Mouse (Mus musculus): Measurements from ENCODE around the gene Ubiad1. TPM values are rescaled to one million over a fixed set of nuclear protein-coding genes. Genes with fewer than 3 reads are reported as not detected.

The Ubiad1 gene
- polyA plus RNA-seq (2012; ENCODE audit: insufficient read depth, insufficient read length, missing spikeins): 12.7 and 17.7 TPM in 2 replicates

DNA sequence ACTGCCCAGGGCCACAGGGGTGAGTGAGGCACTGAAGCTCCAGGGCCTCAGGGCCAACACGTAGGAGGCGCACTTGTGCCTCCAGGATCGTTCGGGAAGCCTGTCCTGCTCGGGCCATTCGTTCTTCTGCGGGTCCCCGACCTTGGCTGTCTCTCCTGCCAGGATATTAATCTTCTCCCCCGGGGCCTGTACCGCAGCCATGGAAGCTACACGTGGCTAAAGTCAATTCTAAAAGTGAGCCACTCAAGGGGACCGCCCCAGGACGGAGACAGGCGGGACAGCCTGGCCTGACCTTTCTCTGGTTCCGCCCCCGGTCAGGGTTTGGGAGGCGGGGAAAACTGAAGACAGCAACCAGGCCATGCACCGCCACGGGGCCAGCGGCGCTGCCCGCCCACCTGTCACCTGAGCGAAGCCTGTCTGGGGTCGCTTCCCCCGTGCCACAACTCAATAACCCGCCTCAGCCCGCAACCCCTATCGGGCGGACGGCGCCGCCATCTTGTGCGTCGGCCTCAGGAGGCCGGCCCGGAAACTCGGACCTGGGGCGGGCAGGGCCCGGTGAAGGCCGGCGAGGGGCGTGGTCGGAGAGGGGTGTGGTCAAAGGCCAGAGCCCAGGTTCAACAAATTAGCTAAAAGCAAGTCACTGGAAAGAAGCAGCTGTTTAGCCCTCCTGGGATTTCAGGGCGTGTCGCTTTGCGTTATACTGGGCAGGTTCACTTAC, at the start of gene Ubiad1:
Gene Ubiad1, minus strand, starts transcription at position 522 of the 718 bp plus-strand sequence.
- peak within 1 kb of the TSS; percentile 97 for H3K27ac ChIP-seq (replicated peaks; ENCODE audit: low read depth, low read length)
- peaks cover 8% of the 10 kb centered on the region for H3K4me1 ChIP-seq (ENCODE audit: control insufficient read depth, insufficient read depth, insufficient read length, low read length)
- H3K4me3 ChIP-seq (ENCODE audit: insufficient read depth, low read depth, low read length): peak within 1 kb of the TSS; percentile 93

DNA sequence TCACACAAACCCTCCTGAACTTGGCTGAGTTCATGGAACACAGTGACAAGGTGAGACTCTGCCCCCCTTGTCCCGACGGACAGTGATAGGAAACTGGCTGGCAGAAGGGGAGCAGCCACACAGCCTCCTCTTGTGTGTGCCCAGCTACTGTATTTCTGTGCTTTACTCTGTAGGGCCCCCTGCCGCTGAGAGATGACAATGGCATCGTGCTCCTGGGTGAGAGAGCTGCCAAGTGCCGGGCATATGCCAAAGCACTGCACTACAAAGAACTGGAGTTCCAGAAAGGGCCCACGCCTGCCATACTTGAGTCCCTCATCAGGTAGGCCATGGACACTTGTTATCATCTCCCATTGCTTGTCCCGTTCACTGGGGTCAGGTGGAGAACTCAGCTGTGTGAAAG, 46.9 kb upstream of the Ubiad1 start:
- Histone ChIP-seq H3K4me1 (ENCODE audit: control insufficient read depth, insufficient read depth, insufficient read length, low read length) (no peaks in the 10 kb centered on the region), H3K27ac (replicated peaks; ENCODE audit: low read depth, low read length) (no peak overlapping the region), H3K4me3 (ENCODE audit: insufficient read depth, low read depth, low read length) (no peak overlapping the region)

DNA sequence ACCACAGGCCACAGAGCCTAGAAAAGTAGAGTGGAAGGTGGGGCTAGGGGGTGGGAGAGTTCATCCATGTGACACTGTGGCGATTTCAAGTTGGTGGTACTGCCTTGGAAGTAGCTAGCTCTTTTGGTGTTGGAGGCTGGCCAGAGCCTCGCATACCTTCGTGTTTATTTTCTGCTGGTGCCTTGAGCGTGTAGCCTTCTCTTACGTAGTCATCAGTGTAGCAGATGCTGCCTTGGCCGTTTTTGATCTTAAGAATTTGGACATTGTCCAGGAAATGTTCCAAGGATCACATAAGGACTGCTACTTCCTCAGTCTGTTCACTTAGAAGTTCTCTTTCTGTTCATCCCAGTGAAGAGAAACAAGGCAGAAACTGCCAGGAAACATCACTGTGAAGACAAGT, 45.9 kb upstream of the Ubiad1 start:
- no peak overlapping the region for H3K4me3 ChIP-seq (ENCODE audit: insufficient read depth, low read depth, low read length)
- no peaks in the 10 kb centered on the region for H3K4me1 ChIP-seq (ENCODE audit: control insufficient read depth, insufficient read depth, insufficient read length, low read length)
- H3K27ac ChIP-seq (replicated peaks; ENCODE audit: low read depth, low read length): no peak overlapping the region

DNA sequence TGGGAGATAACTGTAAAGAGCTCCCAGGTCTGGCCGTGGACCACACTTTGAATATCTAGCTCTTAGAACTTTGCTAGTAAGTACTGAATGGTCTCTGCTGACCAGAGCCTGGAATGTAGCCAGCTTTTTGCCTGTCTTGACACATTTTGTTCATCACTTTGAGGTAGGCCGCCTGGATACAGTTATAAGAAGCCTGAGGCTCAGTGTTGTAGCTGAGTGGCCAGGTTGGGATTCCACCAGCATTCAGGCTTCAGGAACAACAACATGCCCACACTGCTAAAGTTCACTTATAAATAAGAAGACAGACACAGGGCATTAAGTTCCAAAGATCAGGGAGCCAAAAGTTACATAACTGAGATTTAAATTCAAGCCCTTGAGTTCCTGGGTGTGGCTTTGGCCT, 43.3 kb upstream of the Ubiad1 start:
- H3K27ac ChIP-seq (replicated peaks; ENCODE audit: low read depth, low read length): no peak overlapping the region
- no peaks in the 10 kb centered on the region for H3K4me1 ChIP-seq (ENCODE audit: control insufficient read depth, insufficient read depth, insufficient read length, low read length)
- no peak overlapping the region for H3K4me3 ChIP-seq (ENCODE audit: insufficient read depth, low read depth, low read length)

DNA sequence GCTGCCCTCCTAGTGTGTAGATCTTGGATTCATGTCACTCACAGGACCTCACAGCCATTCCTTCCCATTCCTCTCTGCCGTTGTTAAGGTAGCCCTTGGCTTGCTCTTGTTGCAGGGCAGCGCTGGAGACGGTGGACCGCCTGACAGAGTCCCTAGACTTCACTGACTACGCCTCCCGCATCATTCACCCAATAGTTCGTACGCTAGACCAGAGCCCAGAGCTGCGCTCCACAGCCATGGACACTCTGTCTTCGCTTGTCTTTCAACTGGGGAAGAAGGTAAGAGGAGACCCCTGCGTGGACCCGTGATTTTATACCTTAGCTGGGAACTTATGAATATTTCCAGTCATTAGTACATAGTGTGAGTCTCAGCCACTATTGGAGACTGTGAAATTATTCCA, 39.9 kb upstream of the Ubiad1 start:
- H3K27ac ChIP-seq (replicated peaks; ENCODE audit: low read depth, low read length): no peak overlapping the region
- no peaks in the 10 kb centered on the region for H3K4me1 ChIP-seq (ENCODE audit: control insufficient read depth, insufficient read depth, insufficient read length, low read length)
- no peak overlapping the region for H3K4me3 ChIP-seq (ENCODE audit: insufficient read depth, low read depth, low read length)

DNA sequence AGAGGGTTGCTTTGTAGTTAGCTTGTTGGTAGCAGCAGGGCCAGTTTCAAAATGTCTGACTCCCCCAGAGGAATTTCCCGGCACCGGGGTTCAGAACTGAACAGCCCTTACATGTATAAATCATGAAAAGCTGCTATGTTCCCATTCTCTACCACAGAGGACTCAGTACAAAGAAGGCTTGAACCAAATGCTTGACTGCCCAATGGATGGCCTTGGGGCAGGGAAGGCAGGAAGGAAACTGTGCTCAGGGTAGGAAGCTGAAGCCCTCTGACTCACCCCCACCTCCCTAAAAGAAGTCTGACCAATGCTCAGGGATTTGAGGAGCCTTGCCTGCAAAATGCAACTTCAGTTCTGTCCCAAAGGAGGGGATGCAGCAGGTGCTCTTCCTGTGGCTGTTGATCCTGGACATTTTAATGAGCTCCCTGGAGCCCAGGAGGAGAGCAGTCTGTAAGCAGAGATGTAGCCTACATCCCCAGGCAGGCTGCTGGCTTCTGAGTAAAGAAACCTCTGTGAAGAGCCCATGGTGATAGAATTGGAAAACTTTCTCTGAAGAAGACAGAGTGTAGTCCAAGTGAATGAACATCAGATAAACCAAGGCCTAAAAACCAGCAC, 37.1 kb upstream of the Ubiad1 start:
- H3K27ac ChIP-seq (replicated peaks; ENCODE audit: low read depth, low read length): no peak overlapping the region
- no peaks in the 10 kb centered on the region for H3K4me1 ChIP-seq (ENCODE audit: control insufficient read depth, insufficient read depth, insufficient read length, low read length)
- no peak overlapping the region for H3K4me3 ChIP-seq (ENCODE audit: insufficient read depth, low read depth, low read length)

DNA sequence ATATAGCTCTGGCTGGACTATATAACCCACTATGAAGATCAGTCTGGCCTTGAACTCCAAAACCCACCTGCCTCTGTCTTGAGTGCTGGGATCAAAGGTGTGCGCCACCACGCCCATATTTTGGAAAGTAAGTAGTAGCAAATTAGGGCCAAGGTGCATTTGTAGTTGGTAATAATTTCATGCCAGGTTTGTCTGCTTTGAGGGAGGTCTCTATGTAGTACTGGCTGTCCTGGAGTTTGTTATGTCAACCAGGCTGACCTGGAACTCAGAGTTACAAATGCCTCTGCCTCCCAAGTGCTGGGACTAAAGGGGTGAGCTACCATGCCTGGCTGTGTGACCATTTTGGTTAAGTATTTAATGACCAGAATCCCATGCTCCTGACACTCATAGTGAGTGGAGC, 35.7 kb upstream of the Ubiad1 start:
- no peak overlapping the region for H3K27ac ChIP-seq (replicated peaks; ENCODE audit: low read depth, low read length)
- no peak overlapping the region for H3K4me3 ChIP-seq (ENCODE audit: insufficient read depth, low read depth, low read length)
- H3K4me1 ChIP-seq (ENCODE audit: control insufficient read depth, insufficient read depth, insufficient read length, low read length): no peaks in the 10 kb centered on the region

DNA sequence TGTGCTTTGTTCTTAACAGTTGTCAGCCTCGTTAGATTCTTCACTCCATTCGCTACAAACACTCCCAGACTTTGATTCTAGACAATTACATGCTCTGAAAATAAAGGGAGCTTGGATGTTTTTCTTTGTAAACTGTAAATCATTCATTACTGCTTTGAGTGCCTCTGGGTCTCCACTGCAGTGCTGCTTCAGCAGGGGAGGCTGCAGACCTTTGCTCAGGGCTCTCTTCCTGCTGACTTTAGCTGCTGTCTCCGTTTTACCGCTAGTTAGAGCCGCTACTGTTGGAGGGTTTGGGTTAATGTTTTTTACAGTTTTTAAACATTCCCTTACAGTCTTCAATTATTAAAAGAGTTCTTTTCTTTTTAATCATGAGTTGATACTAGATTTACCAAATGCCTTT, 28.9 kb upstream of the Ubiad1 start:
- Histone ChIP-seq H3K27ac (replicated peaks; ENCODE audit: low read depth, low read length) (peak overlapping the region; percentile 60; the same call in 1 of the 2 replicates), H3K4me1 (ENCODE audit: control insufficient read depth, insufficient read depth, insufficient read length, low read length) (peaks cover 9% of the 10 kb centered on the region; the same call in 1 of the 2 replicates), H3K4me3 (ENCODE audit: insufficient read depth, low read depth, low read length) (no peak overlapping the region)

DNA sequence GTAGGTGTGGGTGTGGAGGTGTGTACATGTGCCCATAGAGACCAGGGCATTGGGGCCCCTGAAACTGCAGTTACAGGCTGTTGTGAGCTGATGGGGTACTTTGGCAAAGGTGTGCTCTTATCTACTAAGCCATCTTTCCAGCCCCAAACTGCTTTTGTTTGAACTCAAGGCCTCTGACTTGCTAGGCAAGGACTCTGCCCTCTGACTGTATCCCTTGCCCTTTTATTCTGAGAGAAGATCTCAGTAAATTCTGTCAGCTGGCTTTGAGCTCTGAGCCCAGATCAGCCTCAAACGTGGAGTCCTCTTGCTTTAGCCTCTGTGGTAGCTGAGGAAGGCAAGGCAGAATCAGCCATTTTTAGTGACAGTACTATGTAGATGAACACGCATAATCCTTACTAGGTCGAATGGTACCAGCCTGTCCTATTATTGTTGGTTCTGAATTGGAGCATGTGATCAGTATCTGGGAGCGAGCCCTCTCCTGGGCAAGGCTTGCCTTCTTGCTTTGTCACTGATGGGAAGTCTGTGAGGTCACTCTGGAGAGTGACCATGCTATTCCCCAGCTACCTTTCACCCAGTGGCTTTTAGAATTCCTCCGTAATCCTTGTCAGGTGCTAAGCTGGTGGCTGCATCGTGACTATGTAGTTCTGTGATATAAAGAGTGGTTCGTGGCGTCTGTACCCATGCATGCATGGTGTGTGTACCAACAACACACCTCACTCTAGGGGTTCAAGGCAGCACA, 28.0 kb upstream of the Ubiad1 start:
- Histone ChIP-seq H3K27ac (replicated peaks; ENCODE audit: low read depth, low read length) (peak overlapping the region; percentile 60), H3K4me1 (ENCODE audit: control insufficient read depth, insufficient read depth, insufficient read length, low read length) (peaks cover 9% of the 10 kb centered on the region; the same call in 1 of the 2 replicates), H3K4me3 (ENCODE audit: insufficient read depth, low read depth, low read length) (no peak overlapping the region)

DNA sequence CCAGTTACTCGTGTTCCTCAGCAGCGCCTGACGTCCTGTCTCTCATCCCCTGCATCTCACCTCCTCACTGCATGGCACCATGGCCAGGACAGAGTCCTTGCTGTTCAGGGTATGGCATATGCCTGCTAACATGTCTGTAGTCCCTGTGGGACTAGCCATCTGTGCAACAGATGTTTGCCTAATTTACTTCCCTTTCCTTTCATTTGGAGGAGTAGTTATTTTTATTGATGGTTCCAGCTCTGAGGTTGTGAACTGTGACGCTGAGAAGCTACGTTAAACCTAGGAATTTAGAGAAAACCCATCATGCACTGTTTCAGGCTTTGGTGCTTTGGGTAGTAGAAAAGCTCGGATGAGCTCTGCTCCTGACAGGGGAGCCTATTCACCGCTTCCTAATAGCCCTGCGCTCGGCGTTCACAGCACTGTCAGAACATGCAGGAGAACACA, 26.8 kb upstream of the Ubiad1 start:
- no peak overlapping the region for H3K4me3 ChIP-seq (ENCODE audit: insufficient read depth, low read depth, low read length)
- H3K4me1 ChIP-seq (ENCODE audit: control insufficient read depth, insufficient read depth, insufficient read length, low read length): peaks cover 9% of the 10 kb centered on the region; the same call in 1 of the 2 replicates
- H3K27ac ChIP-seq (replicated peaks; ENCODE audit: low read depth, low read length): no peak overlapping the region

DNA sequence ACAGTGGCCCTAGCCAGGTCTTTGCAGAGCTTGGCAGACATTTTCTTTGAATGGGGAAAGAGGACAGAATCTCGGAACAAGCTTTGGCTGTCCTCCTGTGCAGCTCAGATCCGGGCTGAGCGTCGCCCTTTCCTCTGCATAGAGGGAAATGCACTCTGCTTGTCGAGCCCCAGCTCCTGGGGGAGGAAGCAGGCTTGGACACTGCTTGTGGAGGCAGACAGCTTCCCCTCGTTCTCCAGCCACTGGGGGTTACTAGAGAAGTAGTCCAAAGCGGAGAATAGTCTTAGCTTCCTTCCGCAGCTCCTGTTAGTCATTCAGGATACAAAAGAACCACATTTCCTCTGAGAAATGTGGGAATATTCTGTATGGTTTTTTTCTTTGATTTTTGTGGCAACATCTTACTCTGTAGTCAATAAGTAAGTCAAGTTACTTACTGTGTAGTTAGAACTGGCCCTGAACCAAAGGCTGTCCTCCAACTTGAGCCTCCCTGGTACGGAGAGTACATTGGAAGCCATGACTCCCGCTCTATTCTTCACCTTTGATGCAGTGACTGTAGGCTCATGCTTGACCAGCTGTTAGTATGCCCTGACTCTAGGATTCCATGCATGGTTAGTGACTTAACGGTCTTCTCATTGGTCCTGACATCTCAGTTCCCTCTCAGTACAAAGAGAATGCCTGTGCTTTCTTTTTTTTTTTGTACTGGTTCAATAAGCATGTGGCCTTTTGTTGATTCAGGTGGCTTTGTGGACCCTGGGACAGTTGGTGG, 25.1 kb upstream of the Ubiad1 start:
- H3K4me3 ChIP-seq (ENCODE audit: insufficient read depth, low read depth, low read length): no peak overlapping the region
- peak overlapping the region; percentile 70 for H3K27ac ChIP-seq (replicated peaks; ENCODE audit: low read depth, low read length)
- peaks cover 9% of the 10 kb centered on the region; the same call in 1 of the 2 replicates for H3K4me1 ChIP-seq (ENCODE audit: control insufficient read depth, insufficient read depth, insufficient read length, low read length)

DNA sequence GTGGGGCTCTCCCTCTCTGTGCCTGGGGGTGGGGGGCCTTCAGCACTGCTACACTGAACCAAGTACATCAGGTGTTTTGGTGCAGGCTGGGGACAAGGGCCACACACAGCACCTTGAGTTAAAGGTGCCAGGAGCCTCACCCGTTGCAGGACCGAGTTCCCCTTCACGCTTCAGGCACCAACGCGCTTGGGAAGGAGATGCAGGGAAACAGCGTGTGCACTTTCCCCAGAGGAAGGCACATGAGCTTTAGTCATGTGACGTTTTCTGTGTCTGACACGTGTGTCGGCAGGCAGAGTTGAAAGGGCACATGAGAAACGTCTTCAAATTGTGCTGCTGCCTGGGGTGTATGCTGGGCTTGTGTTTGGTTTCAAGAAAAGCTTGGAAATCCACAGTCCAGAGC, 23.8 kb upstream of the Ubiad1 start:
- H3K4me1 ChIP-seq (ENCODE audit: control insufficient read depth, insufficient read depth, insufficient read length, low read length): peaks cover 9% of the 10 kb centered on the region; the same call in 1 of the 2 replicates
- H3K27ac ChIP-seq (replicated peaks; ENCODE audit: low read depth, low read length): no peak overlapping the region
- no peak overlapping the region for H3K4me3 ChIP-seq (ENCODE audit: insufficient read depth, low read depth, low read length)

DNA sequence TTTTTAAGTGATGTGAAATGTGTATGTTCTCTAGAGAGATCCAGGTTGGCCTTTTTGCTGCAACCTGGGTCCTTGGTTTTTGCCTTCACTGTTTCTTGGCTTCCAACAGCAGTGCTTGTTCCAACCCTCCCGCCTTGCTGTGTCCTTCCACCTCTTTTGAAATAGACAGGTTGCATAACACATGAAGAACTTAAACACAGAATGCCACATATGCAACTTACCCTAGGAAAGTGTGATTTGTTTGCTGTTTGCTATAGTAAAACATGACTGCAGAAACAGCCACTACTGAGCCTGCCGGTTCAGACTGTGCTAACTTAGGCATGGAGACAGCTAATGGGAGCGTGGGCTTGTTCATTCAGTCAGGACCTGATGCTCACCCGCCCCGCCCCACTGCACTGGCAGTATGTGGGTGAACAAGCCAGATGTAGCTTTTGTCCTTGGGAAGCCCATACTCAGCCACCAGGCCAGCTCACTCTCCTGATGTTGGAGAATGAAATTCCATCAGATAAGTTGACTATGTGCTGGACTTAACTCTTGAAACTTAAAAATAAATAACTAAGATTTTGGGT, 22.0 kb upstream of the Ubiad1 start:
- no peak overlapping the region for H3K4me3 ChIP-seq (ENCODE audit: insufficient read depth, low read depth, low read length)
- peaks cover 6% of the 10 kb centered on the region; the same call in 1 of the 2 replicates for H3K4me1 ChIP-seq (ENCODE audit: control insufficient read depth, insufficient read depth, insufficient read length, low read length)
- no peak overlapping the region for H3K27ac ChIP-seq (replicated peaks; ENCODE audit: low read depth, low read length)

DNA sequence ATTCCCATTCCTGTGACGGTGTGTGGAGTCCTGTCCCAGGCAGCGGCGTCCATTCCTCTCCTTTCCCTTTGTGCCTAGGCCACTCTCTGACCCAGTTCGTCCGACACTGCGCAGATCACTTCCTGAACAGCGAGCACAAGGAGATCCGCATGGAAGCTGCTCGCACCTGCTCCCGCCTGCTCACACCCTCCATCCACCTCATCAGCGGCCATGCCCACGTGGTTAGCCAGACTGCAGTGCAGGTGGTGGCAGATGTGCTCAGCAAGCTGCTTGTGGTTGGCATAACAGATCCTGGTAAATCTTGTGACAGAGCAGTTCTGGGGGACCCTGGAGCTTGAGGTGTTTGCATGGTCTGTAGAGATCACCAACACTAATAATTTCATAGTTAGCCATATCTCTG, 20.3 kb upstream of the Ubiad1 start:
- no peak overlapping the region for H3K4me3 ChIP-seq (ENCODE audit: insufficient read depth, low read depth, low read length)
- H3K27ac ChIP-seq (replicated peaks; ENCODE audit: low read depth, low read length): no peak overlapping the region
- H3K4me1 ChIP-seq (ENCODE audit: control insufficient read depth, insufficient read depth, insufficient read length, low read length): peaks cover 6% of the 10 kb centered on the region; the same call in 1 of the 2 replicates

All from brown adipose tissue, adult 24 weeks (tissue).